Mouse (Mus musculus) hindbrain, embryonic 10.5 days (tissue): ENCODE results near the gene Sdccag8. TPM values are rescaled to one million over a fixed set of nuclear protein-coding genes. Genes with fewer than 3 reads are reported as not detected.

Experiments
- DNase-seq: peaks from one replicate; pipeline ENCODE4 v3.0.0-alpha.2; 2017; ENCODE audit warnings: low spot score
- H3K27ac ChIP-seq: fragments of 300-500 bp; sonication (generic); 2 replicates; pipeline ENCODE4 v1.5.1; 2016; ENCODE audit warnings: mild to moderate bottlenecking, moderate library complexity
- H3K27me3 ChIP-seq: fragments of 300-500 bp; sonication (generic); 2 replicates; pipeline ENCODE4 v1.6.1; 2016; ENCODE audit warnings: mild to moderate bottlenecking; ENCODE audit not compliant: poor library complexity, insufficient read depth, severe bottlenecking
- H3K36me3 ChIP-seq: fragments of 300-500 bp; sonication (generic); 2 replicates; pipeline ENCODE4 v1.6.1; 2016; ENCODE audit warnings: mild to moderate bottlenecking, moderate library complexity
- H3K4me1 ChIP-seq: fragments of 300-500 bp; sonication (generic); replicated peaks from 2 replicates; pipeline ENCODE4 v1.6.1; 2016; ENCODE audit warnings: mild to moderate bottlenecking
- H3K4me3 ChIP-seq: fragments of 300-500 bp; sonication (generic); 2 replicates; pipeline ENCODE4 v1.5.1; 2016; ENCODE audit warnings: mild to moderate bottlenecking, moderate library complexity
- H3K9me3 ChIP-seq: fragments of 300-500 bp; sonication (generic); 2 replicates; pipeline ENCODE4 v1.6.1; 2016; ENCODE audit warnings: mild to moderate bottlenecking, moderate library complexity
- WGBS: fragments of 180-500 bp; shearing (Covaris S2); methylation state at CpG from one replicate; pipeline ENCODE4 v1.1.7; 2016; 5-methylcytosine and 5-hydroxymethylcytosine counted together
- polyA plus RNA-seq: library from polyadenylated mRNA; unstranded; fragments of >200 nt; fragmentation: Nextera tagmentation; extraction: Ambion mirVana; gene quantifications from 2 replicates; pipeline ENCODE4 v1.2.1, GENCODE M21; 2016

Gene Sdccag8
- 22.1 and 25.3 TPM in 2 replicates for polyA plus RNA-seq

DNA sequence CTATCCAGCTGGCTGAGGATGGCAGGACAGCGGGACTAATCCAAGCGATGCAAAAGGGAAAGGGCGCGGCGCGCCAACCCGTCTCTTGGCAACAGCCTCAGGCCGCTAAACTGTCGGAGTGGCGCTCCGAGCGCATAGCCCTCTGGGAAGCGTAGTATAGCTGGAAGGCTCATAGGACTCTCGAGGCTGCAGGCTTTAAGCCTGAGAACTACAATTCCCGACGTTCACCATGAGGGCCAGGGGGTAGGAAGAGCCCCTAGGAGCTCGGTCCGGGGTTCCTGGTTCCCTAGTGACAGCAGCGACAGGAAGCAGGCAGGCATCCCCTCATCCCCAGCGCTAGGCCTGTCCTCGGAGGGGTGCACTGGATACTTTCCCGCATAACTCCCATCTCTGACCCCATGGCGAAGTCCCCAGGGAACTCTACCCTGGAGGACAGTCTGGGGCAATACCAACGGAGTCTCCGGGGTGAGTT, at the start of gene Sdccag8:
TSS of gene Sdccag8 (plus strand) at position 70 of the 472 bp plus-strand sequence.
- H3K27ac ChIP-seq: peak within 1 kb of the TSS; percentile 99
- H3K4me3 ChIP-seq: peak within 1 kb of the TSS; percentile 91
- under 1% methylated on average over 25 of the region's 25 CpGs for WGBS
- H3K9me3 ChIP-seq: no peaks in the 10 kb centered on the region
- DNase-seq: peak; percentile 94
- no peaks in the 10 kb centered on the region for H3K36me3 ChIP-seq
- H3K4me1 ChIP-seq: peaks cover 20% of the 10 kb centered on the region
- H3K27me3 ChIP-seq: no peaks in the 10 kb centered on the region

DNA sequence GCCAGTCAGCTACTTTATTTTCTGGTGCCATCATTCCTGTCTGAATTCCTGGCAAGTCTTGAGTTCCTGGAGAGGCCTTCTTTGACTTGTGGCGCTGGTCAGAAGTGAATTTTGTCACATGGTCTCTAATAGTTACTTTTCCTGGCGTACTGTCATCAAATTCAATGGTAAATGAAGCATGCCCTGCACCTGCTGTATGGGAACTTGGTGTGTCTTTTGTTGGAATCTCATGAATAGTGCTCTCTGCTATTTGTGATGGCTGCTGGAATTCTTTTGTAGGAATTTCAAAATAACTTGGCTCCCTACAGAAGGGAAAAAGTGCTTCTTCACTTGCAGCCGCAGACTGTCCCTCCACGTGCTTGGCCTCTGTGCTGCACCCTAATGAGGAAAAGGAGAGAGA, 39.9 kb upstream of the Sdccag8 start:
- Histone ChIP-seq H3K27ac (no peak overlapping the region), H3K4me1 (no peaks in the 10 kb centered on the region), H3K4me3 (no peak overlapping the region), H3K9me3 (no peaks in the 10 kb centered on the region), H3K27me3 (no peaks in the 10 kb centered on the region), H3K36me3 (peaks cover 80% of the 10 kb centered on the region)
- 83% methylated on average over 4 of the region's 4 CpGs for WGBS
- DNase-seq: no peak

DNA sequence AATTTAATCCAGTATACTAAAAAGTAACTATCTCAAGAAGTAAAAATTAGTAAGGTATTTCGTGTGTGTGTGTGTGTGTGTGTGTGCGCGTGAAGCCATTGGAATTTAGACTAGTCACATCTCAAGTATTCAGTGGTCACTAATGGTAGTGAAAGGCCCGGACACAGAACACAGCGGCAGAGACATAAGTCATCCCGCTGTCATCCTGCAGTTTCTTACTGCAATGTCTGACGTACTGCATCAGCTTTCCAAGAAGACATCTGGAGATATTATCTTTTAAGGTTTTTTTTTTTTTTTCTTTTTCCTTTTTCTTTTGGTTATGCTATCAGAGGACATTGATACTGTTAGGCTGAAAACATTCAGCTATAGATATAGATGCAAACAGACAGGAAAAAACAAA, 25.1 kb upstream of the Sdccag8 start:
- no peak for DNase-seq
- Histone ChIP-seq H3K36me3 (peaks cover 70% of the 10 kb centered on the region), H3K4me3 (no peak overlapping the region), H3K9me3 (no peaks in the 10 kb centered on the region), H3K27ac (no peak overlapping the region), H3K27me3 (no peaks in the 10 kb centered on the region), H3K4me1 (no peaks in the 10 kb centered on the region)
- WGBS: 95% methylated on average over 7 of the region's 7 CpGs

DNA sequence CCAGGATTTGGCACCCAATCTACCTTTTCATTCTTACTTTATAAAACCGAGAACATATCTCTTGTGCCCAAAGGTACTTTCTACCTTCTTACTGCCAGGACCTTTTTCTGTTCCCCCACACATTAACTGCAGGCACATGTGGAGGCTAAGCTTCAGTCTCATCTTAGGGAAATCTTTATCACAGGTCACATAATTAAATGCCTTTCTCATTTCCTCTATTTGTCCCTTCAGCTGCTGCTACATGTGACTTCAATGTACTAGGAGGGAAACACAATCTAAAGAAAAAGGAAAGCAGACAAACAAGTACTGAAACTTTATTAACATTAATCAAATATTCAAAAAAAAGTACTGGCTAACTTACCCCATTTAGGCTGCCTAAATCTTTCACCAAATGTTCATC, 22.3 kb upstream of the Sdccag8 start:
- WGBS: 95% methylated on average over 1 of the region's 1 CpGs

DNA sequence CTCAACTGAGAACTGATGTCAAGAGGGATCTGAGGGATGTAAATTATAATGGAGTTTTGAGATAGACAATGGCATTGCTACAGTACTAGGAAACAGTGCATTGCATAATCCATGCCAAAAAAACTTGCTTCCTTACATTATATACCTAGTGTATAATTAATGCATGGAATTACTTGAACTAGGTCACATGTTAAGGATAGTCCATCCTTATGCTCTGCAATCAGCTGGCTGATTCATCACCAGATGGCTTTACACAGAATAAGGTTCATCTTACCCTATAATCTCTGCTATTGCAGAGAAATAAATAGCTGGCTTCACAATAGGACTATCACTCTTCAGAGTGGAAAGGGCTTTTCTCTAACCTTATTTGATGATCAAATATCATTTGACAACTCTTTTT, 15.8 kb upstream of the Sdccag8 start:
- H3K27ac ChIP-seq: no peak overlapping the region
- H3K4me3 ChIP-seq: no peak overlapping the region
- 0 out of 2 replicates have a peak, but pooled peaks cover 4% of the 10 kb centered on the region for H3K4me1 ChIP-seq
- H3K9me3 ChIP-seq: no peaks in the 10 kb centered on the region
- no peak for DNase-seq
- peaks cover 23% of the 10 kb centered on the region for H3K36me3 ChIP-seq
- H3K27me3 ChIP-seq: no peaks in the 10 kb centered on the region

More for the DNA sequence above, 22.3 kb upstream of the Sdccag8 start:
- Histone ChIP-seq H3K4me3 (no peak overlapping the region), H3K27ac (no peak overlapping the region), H3K36me3 (peaks cover 51% of the 10 kb centered on the region), H3K9me3 (no peaks in the 10 kb centered on the region), H3K27me3 (no peaks in the 10 kb centered on the region), H3K4me1 (0 out of 2 replicates have a peak, but pooled peaks cover 4% of the 10 kb centered on the region)
- no peak for DNase-seq

DNA sequence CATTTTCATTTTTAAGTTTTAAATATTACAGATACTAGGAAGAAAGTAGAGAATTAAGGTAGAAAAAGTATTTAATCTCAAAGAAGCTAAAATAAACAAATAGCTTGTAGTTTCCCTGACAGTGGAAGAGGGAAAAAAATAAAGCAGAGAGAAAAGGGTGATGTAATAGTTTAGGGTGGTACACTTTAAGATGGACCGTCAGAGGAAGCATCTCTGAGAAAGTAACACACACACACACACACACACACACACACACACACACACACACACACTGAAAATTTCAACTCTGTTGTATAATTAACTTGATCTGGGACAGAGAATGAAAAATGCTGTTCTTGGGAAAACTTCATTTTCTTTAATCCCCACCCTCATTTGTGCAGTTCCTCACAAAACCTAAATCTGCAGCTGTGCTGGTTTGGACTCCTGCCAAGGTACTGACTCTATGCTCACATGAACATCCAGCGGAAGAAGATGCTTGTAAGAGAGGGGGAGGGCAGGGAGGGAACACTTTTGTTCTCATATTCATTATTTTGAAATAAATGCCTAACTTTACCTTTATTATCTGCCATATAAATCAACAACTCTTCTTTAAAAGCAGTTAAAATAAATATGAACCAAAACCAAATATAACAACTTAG, 13.6 kb upstream of the Sdccag8 start:
- Histone ChIP-seq H3K27ac (no peak overlapping the region), H3K4me3 (no peak overlapping the region), H3K27me3 (no peaks in the 10 kb centered on the region), H3K36me3 (peaks cover 28% of the 10 kb centered on the region), H3K9me3 (no peaks in the 10 kb centered on the region), H3K4me1 (no peaks in the 10 kb centered on the region)
- WGBS: 72% methylated on average over 2 of the region's 2 CpGs
- no peak for DNase-seq

DNA sequence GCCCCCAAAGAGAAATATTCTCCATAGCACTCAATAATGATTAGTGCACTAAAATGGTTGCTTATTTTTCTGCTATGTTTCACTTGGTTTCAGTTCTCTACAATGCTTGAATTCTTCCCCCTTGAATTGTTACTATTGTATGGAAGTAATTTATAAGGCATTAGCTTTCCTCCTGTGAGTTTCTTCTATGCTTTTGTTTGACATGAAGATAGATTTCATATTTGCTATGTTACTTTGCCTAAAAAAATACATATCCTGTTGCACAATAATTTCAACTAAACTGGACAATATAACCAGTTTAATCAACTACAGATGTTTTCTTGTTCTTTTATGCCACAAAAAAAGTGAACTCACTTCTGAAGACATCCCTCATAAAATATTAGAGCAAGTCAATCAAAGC, 4.3 kb upstream of the Sdccag8 start:
- Histone ChIP-seq H3K27ac (no peak overlapping the region), H3K4me3 (no peak overlapping the region), H3K9me3 (no peaks in the 10 kb centered on the region), H3K4me1 (peaks cover 21% of the 10 kb centered on the region), H3K27me3 (no peaks in the 10 kb centered on the region), H3K36me3 (0 out of 2 replicates have a peak, but pooled peaks cover 3% of the 10 kb centered on the region)
- DNase-seq: no peak

DNA sequence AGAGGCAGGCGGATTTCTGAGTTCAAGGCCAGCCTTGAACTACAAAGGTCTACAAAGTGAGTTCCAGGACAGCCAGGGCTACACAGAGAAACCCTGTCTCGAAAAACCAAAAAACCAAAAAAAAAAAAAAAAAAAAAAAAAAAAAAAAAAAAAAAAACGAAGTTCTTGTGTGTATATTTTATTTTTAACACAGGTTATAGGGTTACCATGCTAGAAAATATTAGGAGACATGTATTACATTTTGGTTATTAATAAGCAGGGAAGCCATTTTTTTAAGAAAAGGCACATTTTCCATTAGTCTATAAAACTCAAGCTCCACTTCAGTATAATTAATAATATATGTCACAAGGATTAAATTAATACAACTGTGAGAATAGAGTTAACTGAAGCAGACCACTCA, 2.6 kb upstream of the Sdccag8 start:
- H3K27me3 ChIP-seq: no peaks in the 10 kb centered on the region
- peak overlapping the region; percentile 91 for H3K4me3 ChIP-seq
- peak overlapping the region; percentile 99 for H3K27ac ChIP-seq
- DNase-seq: no peak
- H3K4me1 ChIP-seq: peaks cover 25% of the 10 kb centered on the region
- no peaks in the 10 kb centered on the region for H3K9me3 ChIP-seq
- WGBS: 91% methylated on average over 3 of the region's 3 CpGs
- H3K36me3 ChIP-seq: no peaks in the 10 kb centered on the region

DNA sequence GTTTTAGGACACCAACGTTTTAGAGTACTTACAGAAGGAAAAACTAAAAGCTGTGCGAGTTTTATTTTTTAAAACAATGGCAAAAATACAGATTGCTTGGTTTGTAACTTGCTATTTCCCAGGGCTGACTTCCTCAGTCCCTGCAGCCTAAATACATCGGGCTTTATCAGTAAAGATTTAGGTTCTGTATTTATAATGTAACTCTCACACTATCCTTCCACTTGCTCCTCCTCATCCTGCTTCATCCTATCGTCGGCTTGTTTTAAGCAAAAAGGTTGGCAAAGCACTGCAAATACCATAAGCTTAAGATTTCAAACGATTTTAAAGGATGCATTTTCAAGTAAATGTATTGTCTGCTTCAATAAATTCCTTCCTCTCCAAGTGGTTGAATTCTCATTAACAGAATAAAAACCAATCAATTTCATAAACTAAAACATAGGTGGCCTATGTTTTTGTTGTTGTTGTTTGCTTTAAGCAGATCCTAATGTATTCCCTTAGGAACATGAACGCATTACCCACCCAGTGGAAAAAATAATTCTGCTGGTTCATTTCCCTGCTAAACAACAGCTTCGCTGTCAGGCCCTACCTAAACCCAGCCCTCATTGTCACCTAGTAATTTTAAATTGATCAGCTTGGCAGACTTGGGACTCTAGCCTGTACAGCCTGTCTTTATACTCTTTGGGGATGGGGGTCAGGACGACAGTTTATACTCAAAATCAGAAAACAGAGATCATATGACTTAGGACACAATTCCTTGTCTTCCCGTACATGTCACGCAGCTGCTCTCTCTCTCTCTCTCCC, 1.8 kb upstream of the Sdccag8 start:
- WGBS: 30% methylated on average over 11 of the region's 11 CpGs
- DNase-seq: no peak
- Histone ChIP-seq H3K4me1 (peaks cover 25% of the 10 kb centered on the region), H3K27ac (peak overlapping the region; percentile 99), H3K9me3 (no peaks in the 10 kb centered on the region), H3K27me3 (no peaks in the 10 kb centered on the region), H3K36me3 (no peaks in the 10 kb centered on the region), H3K4me3 (peak overlapping the region; percentile 91)

DNA sequence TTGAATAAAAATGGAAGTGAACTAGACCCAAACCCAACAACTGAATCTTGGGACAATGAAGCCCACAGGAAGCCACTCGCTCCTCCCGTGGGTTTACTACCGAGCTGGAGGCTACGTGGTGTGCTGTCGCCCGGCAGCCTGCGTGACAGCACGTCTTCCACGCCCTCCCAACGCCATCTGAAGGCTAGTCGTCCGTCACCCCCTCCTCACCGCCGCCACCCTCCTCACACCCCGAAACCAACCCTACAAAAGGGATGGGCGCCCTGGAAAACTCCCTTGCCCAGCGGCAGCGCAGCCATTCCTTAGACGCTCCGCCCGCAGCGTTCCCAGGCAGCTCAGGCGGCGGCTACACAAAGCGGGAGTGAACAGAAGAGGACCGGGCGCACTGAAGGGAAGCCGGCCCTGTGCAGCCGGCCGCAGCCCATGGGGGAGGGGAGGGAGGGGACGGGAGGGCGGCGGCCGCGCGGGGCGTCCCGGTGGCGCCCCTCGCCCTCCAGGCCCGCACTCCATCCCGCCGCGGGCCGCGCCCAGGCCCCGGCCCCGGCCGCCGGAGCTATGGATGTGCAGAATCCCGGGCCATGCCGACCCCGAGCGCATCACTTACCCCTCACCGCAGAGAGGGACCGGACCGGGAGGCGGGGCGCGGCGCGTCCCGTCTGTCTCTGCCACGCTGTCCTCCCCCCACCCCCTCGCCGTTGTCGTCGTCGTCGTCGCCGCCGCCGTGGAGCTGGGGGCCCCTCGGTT, 996 bp upstream of the Sdccag8 start:
- WGBS: under 1% methylated on average over 52 of the region's 75 CpGs
- peak; percentile 78 for DNase-seq

DNA sequence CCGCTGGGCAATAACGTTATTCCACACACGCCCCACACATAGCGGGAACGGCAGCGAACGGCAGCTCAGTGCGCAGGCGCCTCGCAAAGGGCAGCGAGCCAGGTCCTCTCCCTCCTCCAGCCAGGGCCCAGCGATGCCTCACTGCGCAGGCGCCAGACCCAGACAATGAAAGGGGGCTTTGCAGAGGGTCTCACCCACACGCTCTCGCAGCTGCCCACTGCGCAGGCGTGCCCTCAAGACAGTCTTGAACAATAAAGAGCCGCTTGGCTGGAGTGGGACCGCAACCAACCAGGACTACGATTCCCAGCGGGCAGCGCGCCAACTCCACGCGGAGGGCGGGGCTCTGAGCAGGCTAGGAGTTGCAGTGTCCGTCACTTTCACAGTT, 432 bp upstream of the Sdccag8 start, which contains the start of gene Cep170:
TSS of gene Cep170 (minus strand) at position 32 of the 385 bp plus-strand sequence.
- H3K4me1 ChIP-seq: peaks cover 23% of the 10 kb centered on the region

More for the DNA sequence above, 996 bp upstream of the Sdccag8 start:
- Histone ChIP-seq H3K27ac (peak overlapping the region; percentile 99), H3K36me3 (no peaks in the 10 kb centered on the region), H3K4me3 (peak overlapping the region; percentile 91), H3K9me3 (no peaks in the 10 kb centered on the region), H3K4me1 (peaks cover 25% of the 10 kb centered on the region), H3K27me3 (no peaks in the 10 kb centered on the region)

DNA sequence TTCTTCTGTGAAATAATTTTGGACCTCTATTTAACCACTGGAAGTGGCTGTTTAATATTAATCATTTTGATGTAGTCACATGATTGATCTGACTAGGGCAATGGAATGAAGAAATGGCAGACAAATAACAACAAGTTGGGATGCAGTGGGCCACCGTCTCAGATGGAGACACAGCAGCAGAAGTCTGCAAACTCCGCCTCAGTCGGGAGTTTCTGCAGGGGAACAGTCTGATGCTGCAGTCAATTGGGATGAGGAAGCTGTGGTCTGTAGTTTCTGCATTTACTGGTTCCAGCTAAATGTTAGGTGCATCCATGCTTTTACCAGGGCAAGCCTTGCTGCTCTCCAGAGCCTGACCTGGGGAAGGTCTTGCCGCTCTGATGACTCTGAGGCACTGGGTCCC, 2.3 kb downstream of the Sdccag8 start:
- H3K9me3 ChIP-seq: no peaks in the 10 kb centered on the region
- H3K27me3 ChIP-seq: no peaks in the 10 kb centered on the region
- no peak for DNase-seq
- H3K4me3 ChIP-seq: no peak overlapping the region
- peaks cover 15% of the 10 kb centered on the region for H3K4me1 ChIP-seq
- H3K36me3 ChIP-seq: no peaks in the 10 kb centered on the region
- no peak overlapping the region for H3K27ac ChIP-seq
- 88% methylated on average over 4 of the region's 4 CpGs for WGBS

More for the DNA sequence above, 432 bp upstream of the Sdccag8 start, which contains the start of gene Cep170:
- DNase-seq: peak; percentile 100
- Histone ChIP-seq H3K4me3 (peak within 1 kb of the TSS; percentile 91), H3K36me3 (no peaks in the 10 kb centered on the region), H3K9me3 (no peaks in the 10 kb centered on the region), H3K27me3 (no peaks in the 10 kb centered on the region), H3K27ac (peak within 1 kb of the TSS; percentile 99)
- under 1% methylated on average over 28 of the region's 28 CpGs for WGBS
